Mouse (Mus musculus) megakaryocyte, embryonic 14.5 days (primary cell): Measurements from ENCODE around the gene Rfx8.

Experiments used
- FLI1 ChIP-seq: IDR thresholded peaks from 2 replicates; pipeline ENCODE4 v1.6.1; 2012; ENCODE audit warnings: low read length, inconsistent platforms, mixed read lengths
- GATA1 ChIP-seq: IDR thresholded peaks from 3 replicates; pipeline ENCODE4 v1.6.1; 2012; ENCODE audit warnings: mixed read lengths, low read length, inconsistent platforms, borderline replicate concordance

GRCm38 (mm10) chr1:39732081-39732480 is 11.3 kb upstream of the Rfx8 start:
- TF ChIP-seq GATA1 (no peak), FLI1 (no peak)
